Mouse (Mus musculus): Measurements from ENCODE around the gene Ankrd2.

Gene Ankrd2

GRCm38 (mm10) chr19:42016251-42016650 is 19.5 kb upstream of the Ankrd2 start:
- no peak for DNase-seq

GRCm38 (mm10) chr19:42016840-42017239 is 19.0 kb upstream of the Ankrd2 start:
- peak; percentile 38 for DNase-seq

- peak; percentile 75 for DNase-seq
Observed at GRCm38 (mm10) chr19:42017399-42018247, 18.2 kb upstream of the Ankrd2 start.

GRCm38 (mm10) chr19:42019011-42019522 is 16.7 kb upstream of the Ankrd2 start:
- DNase-seq: no peak

GRCm38 (mm10) chr19:42021681-42022541 is 13.9 kb upstream of the Ankrd2 start:
- DNase-seq: no peak

GRCm38 (mm10) chr19:42022542-42022848 is 13.3 kb upstream of the Ankrd2 start:
- no peak for DNase-seq

- peak; percentile 79 for DNase-seq
Observed at GRCm38 (mm10) chr19:42026158-42026557, 9.6 kb upstream of the Ankrd2 start.

- no peak for DNase-seq
Observed at GRCm38 (mm10) chr19:42031112-42031511, 4.7 kb upstream of the Ankrd2 start.

- no peak for DNase-seq
Observed at GRCm38 (mm10) chr19:42033611-42034010, 2.2 kb upstream of the Ankrd2 start.

- peak; percentile 57 for DNase-seq
Observed at GRCm38 (mm10) chr19:42034146-42034775, 1.5 kb upstream of the Ankrd2 start.

GRCm38 (mm10) chr19:42034881-42035455 is 832 bp upstream of the Ankrd2 start:
- DNase-seq: peak; percentile 48

GRCm38 (mm10) chr19:42036357-42036756 is 557 bp downstream of the Ankrd2 start:
- DNase-seq: no peak

GRCm38 (mm10) chr19:42037167-42037702 is 1.4 kb downstream of the Ankrd2 start:
- no peak for DNase-seq

- DNase-seq: no peak
Observed at GRCm38 (mm10) chr19:42038310-42038709, 2.5 kb downstream of the Ankrd2 start.

- DNase-seq: no peak
Observed at GRCm38 (mm10) chr19:42043988-42044387, 8.2 kb downstream of the Ankrd2 start.

- DNase-seq: peak; percentile 71
Observed at GRCm38 (mm10) chr19:42045269-42046102, 9.7 kb downstream of the Ankrd2 start, which contains the start of gene Hoga1. Gene Hoga1, plus strand, starts transcription at chr19:42045610.

- no peak for DNase-seq
Observed at GRCm38 (mm10) chr19:42050251-42050650, 14.5 kb downstream of the Ankrd2 start.

GRCm38 (mm10) chr19:42051351-42051750 is 15.6 kb downstream of the Ankrd2 start:
- no peak for DNase-seq

- DNase-seq: no peak
Observed at GRCm38 (mm10) chr19:42051948-42052347, 16.1 kb downstream of the Ankrd2 start, which contains the start of gene 4933411K16Rik. Gene 4933411K16Rik, plus strand, starts transcription at chr19:42052248.

- no peak for DNase-seq
Observed at GRCm38 (mm10) chr19:42054255-42054654, 18.5 kb downstream of the Ankrd2 start.

- no peak for DNase-seq
Observed at GRCm38 (mm10) chr19:42055881-42056280, 20.1 kb downstream of the Ankrd2 start.

All from layer of hippocampus, adult 9-11 months (tissue).